In the genomic region with DNA sequence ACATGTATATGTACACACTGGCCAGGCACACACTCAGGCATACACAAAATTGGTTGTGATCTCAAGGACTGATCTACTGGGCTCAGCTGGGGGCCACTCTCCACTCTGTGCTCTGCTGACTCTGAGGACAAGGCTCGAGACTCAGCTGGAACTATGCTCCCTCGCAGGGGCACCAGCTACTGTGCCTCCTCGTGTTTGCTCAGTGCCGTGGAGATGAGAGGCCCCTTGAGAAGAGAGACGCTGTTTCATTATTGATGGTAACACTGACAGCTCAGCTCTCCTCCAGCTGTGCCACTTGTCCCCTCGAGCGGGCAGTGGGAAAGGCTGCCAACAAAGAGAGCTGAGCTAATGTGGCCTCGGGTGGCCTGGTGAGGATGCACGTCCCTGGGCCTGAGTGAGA, we compare ENCODE assay signal across 20 mouse cellular contexts.
DNase-seq lines count a peak whose midpoint lies in the region; ATAC-seq and TF ChIP-seq lines count a peak whose summit lies in the region.
"Had no signal": no experiment of that assay in that cellular context is flagged by ENCODE, and none has a peak within 500 bp of the region (broad histone marks: within the 10 kb centered on the region; RNA-seq: fewer than 3 reads in every experiment).

No protein-coding gene starts in this region.

- no peak for DNase-seq in heart, embryonic 10.5 days (ENCODE audit: low spot score)
- DNase-seq in heart, adult 2 months = no peak
- no peak for DNase-seq in neural tube, embryonic 11.5 days (ENCODE audit: low spot score)
- no peak for DNase-seq in neural tube, embryonic 10.5 days (ENCODE audit: extremely low spot score, low spot score)
- no peak for DNase-seq in thymus, postnatal 25 days
- DNase-seq in right cerebral cortex, postnatal 25 days = no peak
- no peak for DNase-seq in kidney, adult 11 months
- DNase-seq: B cell, adult 2 months; cerebellum, adult 18-20 months; lung, embryonic 14.5 days; right cerebral cortex, postnatal 4 days; thymus, adult 18-20 months had no signal

- no peak for TF ChIP-seq CTCF in heart, adult 2 months (IDR thresholded peaks at IDR 0.05)

- H3K4me1 ChIP-seq in heart, embryonic 10.5 days = peaks cover 43% of the 10 kb centered on the region
- peaks cover 3% of the 10 kb centered on the region; the same call in 1 of the 2 replicates for H3K4me1 ChIP-seq in heart, adult 2 months (ENCODE audit: control insufficient read depth, insufficient read depth, low read length)
- H3K4me1 ChIP-seq in neural tube, embryonic 11.5 days (ENCODE audit: control insufficient read depth, insufficient read depth, low read length) = peaks cover 4% of the 10 kb centered on the region; the same call in 1 of the 2 replicates
- peaks cover 13% of the 10 kb centered on the region for H3K4me1 ChIP-seq in midbrain, embryonic 13.5 days (replicated peaks)
- H3K4me1 ChIP-seq: intestine, embryonic 15.5 days had no signal

- no peak for TF ChIP-seq EP300 in heart, adult 2 months (IDR thresholded peaks at IDR 0.05; ENCODE audit: insufficient read depth, low read depth, low read length)

- H3K27me3 ChIP-seq in heart, embryonic 10.5 days (ENCODE audit: insufficient read depth, poor library complexity, severe bottlenecking) = no peaks in the 10 kb centered on the region
- H3K27me3 ChIP-seq in heart, adult 2 months (ENCODE audit: control insufficient read depth, insufficient read depth, low read length) = no peaks in the 10 kb centered on the region
- no peaks in the 10 kb centered on the region for H3K27me3 ChIP-seq in neural tube, embryonic 11.5 days (ENCODE audit: control insufficient read depth, insufficient read depth, low read length)
- H3K27me3 ChIP-seq in midbrain, embryonic 13.5 days = 0 out of 2 replicates have a peak, but pooled peaks cover 3% of the 10 kb centered on the region
- H3K27me3 ChIP-seq: heart, embryonic 12.5 days; intestine, embryonic 15.5 days; Patski had no signal

- no peak overlapping the region for H3K4me2 ChIP-seq in neural tube, embryonic 11.5 days (ENCODE audit: low read depth)
- H3K4me2 ChIP-seq in midbrain, embryonic 13.5 days (replicated peaks) = no peak overlapping the region
- H3K4me2 ChIP-seq: heart, embryonic 12.5 days; intestine, embryonic 15.5 days; liver, embryonic 11.5 days; lung, embryonic 14.5 days had no signal

- H3K27ac ChIP-seq in heart, embryonic 10.5 days = peak overlapping the region; percentile 26
- H3K27ac ChIP-seq in heart, adult 2 months = no peak overlapping the region
- H3K27ac ChIP-seq in neural tube, embryonic 11.5 days (ENCODE audit: low read depth, low read length) = no peak overlapping the region
- H3K27ac ChIP-seq in midbrain, embryonic 13.5 days = peak overlapping the region; percentile 48; the same call in 1 of the 2 replicates
- H3K27ac ChIP-seq: intestine, embryonic 15.5 days; kidney, postnatal 0 days; macrophage had no signal

- 49% methylated on average over 9 of the region's 9 CpGs for WGBS in heart, embryonic 10.5 days
- WGBS in heart, adult 2 months = 67% methylated on average over 9 of the region's 9 CpGs
- WGBS in neural tube, embryonic 11.5 days = 30% methylated on average over 9 of the region's 9 CpGs
- 30% methylated on average over 9 of the region's 9 CpGs for WGBS in midbrain, embryonic 13.5 days

- H3K4me3 ChIP-seq in heart, embryonic 10.5 days = no peak overlapping the region
- no peak overlapping the region for H3K4me3 ChIP-seq in heart, adult 2 months
- H3K4me3 ChIP-seq in neural tube, embryonic 11.5 days (ENCODE audit: low read depth, low read length) = no peak overlapping the region
- no peak overlapping the region for H3K4me3 ChIP-seq in midbrain, embryonic 13.5 days (replicated peaks)
- H3K4me3 ChIP-seq: heart, embryonic 12.5 days; intestine, embryonic 15.5 days had no signal

- intact Hi-C loops in heart, adult 2 months (cut with DNase I) = no loop called here

- H3K9ac ChIP-seq in heart, adult 2 months (ENCODE audit: low read depth, low read length) = no peak overlapping the region
- no peak overlapping the region for H3K9ac ChIP-seq in neural tube, embryonic 11.5 days (ENCODE audit: low read length)
- no peak overlapping the region for H3K9ac ChIP-seq in midbrain, embryonic 13.5 days (replicated peaks)
- H3K9ac ChIP-seq: heart, embryonic 12.5 days; intestine, embryonic 15.5 days; lung, embryonic 14.5 days had no signal

- peaks cover 3% of the 10 kb centered on the region; the same call in 1 of the 2 replicates for H3K9me3 ChIP-seq in heart, embryonic 10.5 days
- H3K9me3 ChIP-seq in neural tube, embryonic 11.5 days (ENCODE audit: control insufficient read depth, low read length) = no peaks in the 10 kb centered on the region
- peaks cover 12% of the 10 kb centered on the region; the same call in 1 of the 2 replicates for H3K9me3 ChIP-seq in midbrain, embryonic 13.5 days
- H3K9me3 ChIP-seq: intestine, embryonic 15.5 days had no signal

- no peaks in the 10 kb centered on the region for H3K79me2 ChIP-seq in heart, adult 2 months (replicated peaks; ENCODE audit: control insufficient read depth, insufficient read depth, low read length)

- no peak for TF ChIP-seq POLR2A in heart, adult 2 months (IDR thresholded peaks at IDR 0.05; ENCODE audit: insufficient read depth, low read depth, low read length)

- peak; percentile 53; the same call in 1 of the 2 replicates for ATAC-seq in neural tube, embryonic 11.5 days (ENCODE audit: insufficient read depth, low FRiP score, low TSS enrichment)
- ATAC-seq in midbrain, embryonic 13.5 days = peak; percentile 68
- ATAC-seq: forebrain, embryonic 14.5 days; intestine, embryonic 15.5 days; Patski had no signal

- H3K36me3 ChIP-seq in heart, embryonic 10.5 days = peaks cover 3% of the 10 kb centered on the region; the same call in 1 of the 2 replicates
- H3K36me3 ChIP-seq in heart, adult 2 months (ENCODE audit: control insufficient read depth, insufficient read depth, low read length) = no peaks in the 10 kb centered on the region
- H3K36me3 ChIP-seq in neural tube, embryonic 11.5 days (ENCODE audit: control insufficient read depth, insufficient read depth, low read length) = no peaks in the 10 kb centered on the region
- no peaks in the 10 kb centered on the region for H3K36me3 ChIP-seq in midbrain, embryonic 13.5 days
- H3K36me3 ChIP-seq: heart, embryonic 12.5 days; intestine, embryonic 15.5 days had no signal

Comparison
In these comparisons a context has a peak if more than half of its experiments do, and no peak if none do; other contexts are left out.
1. H3K27ac ChIP-seq: peak in heart, embryonic 10.5 days (single experiment) and midbrain, embryonic 13.5 days (single experiment); none in heart, adult 2 months (single experiment) and neural tube, embryonic 11.5 days (single experiment).